Mouse (Mus musculus) bone marrow, adult 2 months (tissue): ENCODE data around the gene Scml4.
A peak's percentile ranks its signal among the peaks of the same experiment; 100 is the strongest.

ENCODE experiments used
- CTCF ChIP-seq: fragments of 200-500 bp; IDR thresholded peaks from 2 replicates; pipeline ENCODE4 v1.5.1; 2011; ENCODE audit warnings: low read length, control low read depth; ENCODE audit not compliant: control insufficient read depth, insufficient read depth
- POLR2A ChIP-seq: fragments of 200-500 bp; IDR thresholded peaks from 2 replicates; pipeline ENCODE4 v1.6.1; 2011; ENCODE audit warnings: low read depth, mild to moderate bottlenecking, control low read depth, low read length, borderline replicate concordance; ENCODE audit not compliant: control insufficient read depth

- TF ChIP-seq CTCF (peak; percentile 77), POLR2A (no peak)
These were observed 129.7 kb downstream of the Scml4 start for GRCm38 (mm10) chr10:42989910-42990309.
